Mouse (Mus musculus): Measurements from ENCODE around the gene Nav2.

Nav2 gene

DNA sequence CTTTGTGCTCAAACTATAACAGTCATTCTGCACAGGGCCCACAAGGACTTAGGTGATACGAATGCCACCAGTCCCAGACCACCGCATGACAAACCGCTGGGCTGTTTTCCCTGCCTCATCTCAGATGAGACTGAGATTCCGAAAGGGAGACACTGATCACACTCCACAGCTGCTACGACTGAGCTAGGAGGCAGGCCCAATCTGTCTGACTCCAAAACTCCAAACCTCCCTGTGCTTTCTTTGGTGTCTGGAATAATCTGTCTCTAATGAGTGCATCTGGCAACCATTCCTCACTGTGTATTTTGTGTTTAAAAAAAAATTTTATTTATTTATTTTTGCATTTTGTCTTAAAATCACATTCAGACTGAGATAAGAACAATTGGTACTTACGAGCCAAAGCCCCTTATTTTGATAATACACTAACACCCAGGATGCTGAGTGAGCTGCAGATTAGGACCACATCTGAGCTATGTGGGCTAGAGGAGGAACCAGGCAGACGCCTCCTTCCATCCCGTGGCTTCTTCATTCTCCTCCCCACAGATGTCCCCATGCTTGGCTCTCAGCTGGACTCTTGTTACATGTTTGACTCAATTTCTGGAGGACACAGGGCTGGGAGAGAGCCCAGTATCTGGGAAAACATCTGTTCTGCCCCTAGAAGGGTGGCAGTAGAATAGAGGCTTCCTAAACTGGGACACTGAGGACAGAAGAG, 149.9 kb downstream of the Nav2 start:
- no peak for DNase-seq (ENCODE audit: low spot score)

DNA sequence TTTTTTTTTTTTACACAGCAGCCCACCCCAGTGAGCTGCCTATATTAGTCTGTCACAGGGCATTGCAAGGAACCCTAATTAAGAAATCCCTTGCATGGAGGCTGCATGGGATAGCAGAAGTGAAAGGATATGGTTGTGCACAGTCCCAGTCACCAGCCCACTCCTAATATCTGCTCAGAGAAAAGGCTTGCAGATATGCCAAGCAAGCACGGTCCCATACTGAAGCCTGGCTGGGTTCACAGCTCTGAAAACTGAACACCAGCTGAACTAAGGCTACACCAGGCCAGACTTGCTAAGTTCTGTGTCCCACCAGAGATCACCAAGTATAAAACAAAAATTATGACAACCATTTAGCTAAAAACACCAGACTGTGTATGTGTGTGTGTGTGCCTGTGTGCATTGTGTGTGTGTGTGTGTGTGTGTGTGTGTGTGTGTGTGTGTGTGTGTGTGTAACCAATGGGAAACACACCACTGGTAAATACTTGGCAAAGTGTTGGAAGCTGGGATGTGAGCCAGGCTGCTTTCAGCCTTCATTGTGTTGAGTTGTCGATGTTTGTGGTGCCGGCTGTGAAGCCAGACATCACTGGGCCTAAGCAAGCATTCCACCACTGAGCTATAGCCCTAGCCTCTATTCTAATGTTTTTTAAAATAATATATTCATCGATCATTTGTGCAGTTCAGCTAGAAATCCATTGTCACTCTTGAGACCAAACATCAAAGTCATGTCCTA, 156.4 kb downstream of the Nav2 start:
- DNase-seq (ENCODE audit: low spot score), result no peak

DNA sequence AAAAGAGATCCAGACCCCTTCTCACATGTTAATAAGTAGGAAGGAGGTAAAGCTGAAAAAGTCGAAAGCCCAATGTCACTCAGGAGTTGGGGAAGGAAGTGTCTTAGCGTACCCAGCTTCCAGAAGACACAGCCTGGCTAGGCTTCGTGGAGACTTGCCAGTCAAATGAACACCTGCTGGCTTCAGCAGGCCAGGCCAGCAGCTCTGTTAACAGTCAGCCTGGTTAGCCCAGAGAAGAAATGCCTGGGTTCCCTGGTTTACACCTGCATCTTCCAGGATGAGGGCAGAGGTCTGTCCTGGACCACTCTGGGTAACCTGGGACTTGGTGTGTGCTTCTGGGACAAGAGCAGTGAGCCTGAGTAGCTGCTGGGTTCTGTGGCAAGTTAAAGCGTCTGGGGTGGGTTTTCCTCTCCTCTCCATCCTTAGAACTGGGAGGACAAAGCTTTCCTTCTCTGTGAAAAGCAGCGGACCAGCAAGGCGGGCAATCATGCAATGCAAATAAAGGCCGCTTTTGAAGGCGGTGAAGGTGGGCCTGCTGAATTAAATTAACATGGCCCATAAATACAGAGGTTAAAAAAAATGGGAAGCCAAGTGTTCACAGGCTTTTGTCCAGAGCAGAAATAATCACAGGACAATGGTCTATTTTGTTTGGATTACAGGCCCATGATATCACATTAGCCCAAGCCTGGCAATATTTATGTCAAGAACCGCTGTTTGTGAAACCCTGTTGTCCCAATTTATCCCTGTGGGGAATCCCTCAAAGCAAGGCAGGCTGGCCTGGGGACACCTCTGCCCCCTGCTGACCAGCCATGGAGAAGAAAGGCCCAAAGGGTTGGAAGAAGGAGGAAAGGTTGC, 157.3 kb downstream of the Nav2 start:
- DNase-seq (ENCODE audit: low spot score), result no peak

DNA sequence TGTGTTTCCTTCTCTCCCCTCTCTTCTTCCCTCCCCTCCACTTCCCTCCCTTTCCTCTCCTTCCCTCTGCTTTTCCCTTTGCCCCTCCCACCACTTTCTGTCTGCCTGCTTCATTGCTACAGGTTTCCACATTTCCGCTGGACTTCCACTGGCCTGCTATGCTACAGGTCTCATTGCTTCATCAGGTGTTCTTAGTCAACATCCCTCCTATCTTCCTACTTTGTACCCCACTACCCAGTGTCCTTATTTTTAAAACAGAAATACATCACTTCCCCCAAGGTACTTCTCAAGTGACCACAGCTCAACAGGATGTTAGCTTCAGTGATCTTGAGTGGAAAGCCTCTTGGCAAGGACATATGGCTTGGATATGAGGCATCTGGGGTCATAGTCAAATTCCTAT, 158.3 kb downstream of the Nav2 start:
- no peak for DNase-seq (ENCODE audit: low spot score)

DNA sequence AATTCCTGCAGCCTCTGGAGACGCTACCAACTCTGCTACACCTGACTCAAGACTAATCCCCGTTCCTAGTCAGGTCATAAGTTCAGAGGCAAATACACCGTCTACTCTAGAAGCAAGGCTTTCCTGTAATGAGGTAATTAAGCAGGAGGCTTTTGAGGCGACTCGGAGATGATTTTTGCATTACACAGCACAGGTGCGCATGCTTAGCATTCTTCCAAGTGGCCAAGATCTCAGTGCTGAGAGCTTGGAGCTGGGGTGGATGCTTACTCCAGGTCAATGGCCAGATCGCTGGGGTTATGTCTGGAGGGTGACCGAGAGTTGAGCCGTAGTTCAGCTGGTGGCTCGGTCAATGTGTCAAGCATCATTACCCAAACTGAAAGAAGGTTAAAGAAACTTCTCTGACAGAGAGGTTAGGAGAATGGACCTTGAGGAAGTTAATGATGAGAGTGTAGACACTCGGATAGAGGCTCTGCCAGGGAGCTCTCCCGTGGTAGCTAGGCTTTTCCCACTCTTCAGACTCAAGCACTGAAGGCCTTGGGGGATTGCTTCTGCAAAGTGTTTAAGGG, 161.0 kb downstream of the Nav2 start:
- no peak for DNase-seq (ENCODE audit: low spot score)

DNA sequence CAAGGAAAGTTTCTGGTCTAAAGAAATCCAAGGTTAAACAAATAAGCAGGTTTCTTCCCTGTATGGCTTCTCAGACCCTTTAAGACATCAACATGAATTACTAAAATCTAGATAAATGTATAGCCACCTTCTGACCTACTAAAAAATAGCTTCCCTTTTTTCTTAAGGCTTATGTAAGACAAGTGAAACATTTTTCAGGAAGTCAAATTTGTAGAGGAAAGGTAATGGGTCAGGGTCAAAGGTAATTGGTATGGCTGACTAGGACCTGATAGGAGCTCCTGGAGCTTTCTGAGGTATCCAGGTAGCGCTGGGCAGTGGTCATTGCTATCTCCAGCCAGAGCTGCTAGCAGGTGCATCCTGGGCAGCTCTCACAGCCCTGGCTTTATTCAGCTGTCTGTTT, 162.1 kb downstream of the Nav2 start:
- DNase-seq (ENCODE audit: low spot score), result no peak

DNA sequence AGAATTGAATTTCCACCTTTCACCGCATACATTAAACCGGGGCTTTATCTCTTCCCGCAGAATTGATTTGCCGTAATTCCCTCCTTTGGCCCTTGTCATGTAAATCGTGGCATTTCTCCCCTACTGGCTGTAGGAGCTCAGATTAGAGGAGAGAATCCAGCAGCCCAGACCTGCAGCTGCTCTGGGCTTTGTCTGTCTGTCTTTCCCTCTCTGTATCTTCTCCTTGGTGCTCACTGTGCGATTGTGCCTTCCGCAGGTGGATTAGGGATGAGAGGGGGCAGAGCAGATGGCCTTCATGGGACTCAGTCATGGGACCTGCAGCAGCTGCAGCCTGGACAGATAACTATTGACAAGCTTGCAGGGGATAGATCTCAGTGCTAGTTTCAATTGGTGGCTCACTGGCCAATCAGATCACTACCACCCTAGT, 162.6 kb downstream of the Nav2 start:
- DNase-seq (ENCODE audit: low spot score), result no peak

DNA sequence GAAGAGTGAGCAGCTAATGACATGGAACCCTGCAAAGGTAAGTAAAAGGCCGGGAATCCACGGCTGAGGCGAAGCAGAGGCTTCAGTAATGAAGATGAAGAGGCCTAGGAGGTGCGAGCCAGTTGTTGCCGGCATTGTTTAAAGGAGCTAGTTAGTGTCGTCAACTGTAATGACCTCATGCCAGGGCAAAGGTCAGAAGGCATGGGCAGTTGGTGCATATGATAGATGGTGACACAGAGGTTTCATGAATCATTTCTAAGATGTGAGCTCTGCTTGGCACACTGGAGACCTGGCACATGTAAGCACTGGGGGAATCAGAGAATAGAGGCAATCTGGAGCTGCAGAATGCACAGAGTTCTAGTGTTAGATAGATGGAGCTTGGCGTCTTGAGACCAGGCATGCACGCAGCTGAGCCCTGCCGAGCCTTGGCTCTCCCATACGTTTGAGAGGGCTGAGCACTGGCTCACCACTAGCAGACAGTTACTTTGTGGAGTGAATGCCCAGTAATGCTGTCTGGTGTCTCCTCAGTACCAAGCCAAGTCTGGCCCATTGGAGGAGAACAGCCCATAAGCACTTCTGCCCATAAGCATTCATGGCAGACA, 166.9 kb downstream of the Nav2 start:
- no peak for DNase-seq (ENCODE audit: low spot score)

DNA sequence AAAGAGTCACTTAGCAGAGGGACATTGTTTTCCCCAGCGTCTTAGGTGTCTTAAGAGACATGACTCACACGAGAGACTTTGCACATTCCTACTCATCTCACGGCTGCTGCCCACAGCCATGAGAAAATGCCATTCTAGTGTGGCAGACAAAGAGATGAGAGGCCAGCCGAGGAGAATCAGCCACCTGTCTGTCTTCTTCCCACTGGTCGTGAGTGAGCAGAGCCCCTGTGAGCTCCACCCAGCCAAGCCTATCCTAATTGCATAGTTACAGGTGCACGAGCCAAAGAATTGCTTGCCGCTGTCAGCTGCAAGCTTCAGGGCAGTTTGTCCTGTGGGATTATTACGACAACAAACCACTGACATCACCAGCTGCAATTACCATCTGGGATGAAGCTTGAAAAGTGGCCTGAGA, 167.8 kb downstream of the Nav2 start:
- no peak for DNase-seq (ENCODE audit: low spot score)

DNA sequence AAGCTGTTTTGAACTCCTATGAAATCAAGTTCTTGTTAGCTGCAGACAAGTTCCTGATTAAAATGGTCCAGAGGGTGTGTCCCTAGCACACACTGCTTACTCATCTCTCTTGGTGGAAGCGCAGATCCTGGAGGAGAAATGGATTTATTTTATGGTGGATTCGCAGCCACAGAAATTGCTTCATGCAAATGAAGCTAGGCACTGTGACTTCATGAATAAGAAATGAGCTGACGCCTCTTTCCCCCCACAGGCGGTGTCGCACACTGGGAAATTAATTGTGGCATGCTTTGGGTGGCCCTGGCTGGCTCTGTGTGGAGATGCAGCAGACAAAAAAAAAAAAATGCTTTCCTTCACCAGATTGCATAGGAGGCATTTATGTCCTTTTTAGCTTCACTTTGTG, 170.4 kb downstream of the Nav2 start:
- no peak for DNase-seq (ENCODE audit: low spot score)

DNA sequence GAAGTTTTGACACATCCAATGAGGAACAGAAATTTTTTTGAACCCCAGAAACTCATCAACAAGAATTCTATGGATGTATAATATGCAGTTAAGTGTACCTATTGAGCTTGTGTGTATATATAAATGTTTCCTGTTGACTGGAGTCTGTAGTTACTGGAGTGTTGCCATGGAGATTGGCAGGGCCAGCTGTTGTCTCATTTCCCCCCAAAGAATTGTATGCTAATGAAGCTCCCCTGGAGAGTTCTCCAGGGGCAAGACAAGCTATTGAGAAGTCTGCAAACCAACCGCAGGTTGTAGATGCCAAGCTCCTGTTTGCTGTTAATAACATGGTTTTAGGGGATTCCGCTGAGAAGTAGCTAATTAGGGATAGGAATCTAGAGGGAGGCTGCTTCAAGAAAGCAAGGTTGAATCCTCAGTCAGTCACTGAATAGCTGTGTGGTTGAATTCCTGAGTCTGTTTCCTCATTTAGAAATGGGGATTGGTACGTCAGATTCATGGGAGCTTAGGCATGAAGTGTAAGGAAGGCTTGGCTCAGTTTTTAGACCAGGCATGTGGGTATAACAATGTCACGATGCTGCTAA, 174.2 kb downstream of the Nav2 start:
- DNase-seq (ENCODE audit: low spot score), result no peak

DNA sequence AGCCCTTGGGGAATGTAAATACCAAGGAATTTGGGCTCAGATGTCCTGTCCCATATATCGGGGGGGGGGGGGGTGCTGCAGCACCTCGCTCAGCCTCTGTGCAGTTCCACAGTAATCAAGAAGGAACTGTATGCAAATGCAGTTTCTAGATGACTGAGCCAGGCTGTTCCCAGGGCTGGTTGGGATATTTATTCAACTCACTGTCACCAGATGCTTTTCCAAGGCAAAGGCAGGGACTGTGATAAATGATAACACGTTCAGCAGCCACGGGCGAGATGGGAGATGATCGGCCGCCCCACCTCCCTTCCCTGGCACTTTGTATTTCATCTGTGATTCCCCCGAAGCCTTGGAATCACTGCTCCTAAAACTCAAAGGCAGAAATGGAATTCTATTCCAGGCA, 176.3 kb downstream of the Nav2 start:
- DNase-seq (ENCODE audit: low spot score), result no peak

DNA sequence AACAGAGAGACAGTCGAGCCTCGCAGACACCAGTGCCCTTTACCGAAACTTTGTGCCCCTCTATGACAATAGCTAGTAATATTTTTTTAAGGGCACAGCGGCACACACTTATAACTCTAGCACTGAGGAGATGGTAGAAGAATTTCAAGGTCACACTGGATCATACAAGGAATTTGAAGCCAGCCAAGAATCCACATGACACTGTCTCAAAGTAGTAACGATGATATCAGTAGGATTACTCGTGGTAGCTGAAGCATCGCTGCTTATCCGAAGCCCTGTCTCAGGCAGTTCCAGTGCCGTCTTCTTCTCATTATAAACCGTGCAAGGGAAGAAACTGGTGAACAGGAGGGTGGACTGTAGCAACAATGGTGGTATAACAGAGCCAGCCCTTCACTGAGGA, 177.2 kb downstream of the Nav2 start:
- no peak for DNase-seq (ENCODE audit: low spot score)

DNA sequence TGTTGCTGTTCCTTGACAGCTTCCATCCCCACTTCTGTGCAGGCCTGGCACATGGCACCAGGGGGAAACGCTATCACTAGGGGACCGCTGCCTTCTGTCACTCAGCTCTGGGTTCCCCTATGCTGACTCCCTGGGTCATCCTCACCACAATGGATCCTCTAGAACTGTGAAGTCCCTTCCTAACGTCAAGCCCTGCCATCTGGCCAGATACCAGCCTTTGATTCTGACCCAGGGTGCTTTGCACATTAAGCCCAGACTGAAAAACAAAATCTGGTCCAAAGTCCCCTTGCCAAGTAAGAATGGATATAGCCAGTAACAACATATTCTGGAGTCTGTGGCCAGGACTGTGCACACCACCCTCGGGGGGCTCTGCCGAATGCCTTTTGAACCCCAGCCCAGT, 178.6 kb downstream of the Nav2 start:
- DNase-seq (ENCODE audit: low spot score), result no peak

DNA sequence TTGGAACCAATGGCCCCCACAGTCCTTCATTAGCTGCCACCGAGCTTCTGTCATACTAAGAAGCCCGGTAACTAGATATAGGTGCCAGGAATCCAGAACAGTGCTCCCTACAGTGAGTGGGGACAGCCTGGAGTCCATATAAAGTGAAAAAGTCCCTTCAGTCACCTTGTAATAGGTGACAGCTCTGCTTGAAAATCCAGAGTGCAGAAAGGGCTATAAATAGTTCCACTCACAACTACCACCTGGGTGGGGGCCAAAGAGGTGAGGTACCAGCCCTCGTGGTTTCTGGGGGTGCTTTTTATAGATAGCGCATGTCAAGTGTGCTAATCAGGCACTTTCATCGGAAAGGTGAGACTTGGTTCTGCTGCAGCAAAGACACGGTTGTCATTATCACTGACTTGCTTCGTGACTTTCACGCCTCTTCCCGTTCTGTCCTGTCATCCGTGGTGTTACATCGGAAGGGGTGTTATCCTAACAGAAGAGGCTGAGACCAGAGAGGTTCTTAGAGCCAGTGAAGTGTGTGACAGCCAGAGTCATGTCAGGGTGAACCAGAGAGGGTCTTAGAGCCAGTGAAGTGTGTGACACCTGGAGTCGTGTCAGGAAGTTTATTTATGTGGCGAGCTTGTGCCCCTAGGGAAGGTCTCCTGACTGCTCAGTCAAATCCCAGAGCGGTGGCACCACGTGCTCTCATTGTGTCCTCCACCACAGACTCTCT, 179.8 kb downstream of the Nav2 start:
- DNase-seq (ENCODE audit: low spot score), result no peak

DNA sequence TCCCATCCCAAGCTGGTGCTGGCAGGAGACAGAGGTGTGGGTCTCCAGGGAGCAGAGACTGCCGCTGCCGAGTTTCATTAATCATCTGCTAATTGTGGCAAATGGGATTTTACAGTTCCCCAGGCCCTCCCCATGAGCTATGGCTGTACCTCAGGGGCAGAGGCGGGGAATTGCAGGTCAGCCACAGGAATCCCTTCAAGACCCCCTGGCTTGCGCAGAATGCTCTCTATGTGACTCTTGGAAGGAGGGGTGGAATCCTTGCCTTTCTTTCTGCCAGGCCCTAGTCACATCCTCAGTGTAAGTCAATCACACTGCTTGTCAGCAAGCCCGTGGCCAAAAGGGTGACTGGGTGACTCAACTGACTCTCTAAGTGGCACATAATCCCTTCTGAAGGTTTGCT, 182.9 kb downstream of the Nav2 start:
- no peak for DNase-seq (ENCODE audit: low spot score)

DNA sequence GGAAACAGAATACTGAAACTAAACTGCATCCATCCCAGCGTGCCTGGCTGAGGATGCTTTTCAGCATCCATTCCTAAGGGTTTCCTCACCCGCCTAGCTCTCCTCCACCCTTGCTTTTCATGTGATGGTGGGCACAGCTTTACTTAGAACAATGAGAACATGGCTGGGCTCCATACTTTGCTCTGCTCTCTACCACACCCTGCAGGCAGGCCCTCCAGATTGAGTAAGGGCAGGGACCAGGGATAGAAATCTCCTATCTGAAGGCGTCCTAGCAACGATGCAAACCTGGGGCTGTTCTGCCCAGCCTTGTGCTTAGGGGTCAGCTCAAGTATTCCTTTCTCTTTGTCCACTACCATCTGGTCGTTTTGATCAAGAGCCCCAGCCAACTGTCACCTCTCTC, 183.4 kb downstream of the Nav2 start:
- no peak for DNase-seq (ENCODE audit: low spot score)

DNA sequence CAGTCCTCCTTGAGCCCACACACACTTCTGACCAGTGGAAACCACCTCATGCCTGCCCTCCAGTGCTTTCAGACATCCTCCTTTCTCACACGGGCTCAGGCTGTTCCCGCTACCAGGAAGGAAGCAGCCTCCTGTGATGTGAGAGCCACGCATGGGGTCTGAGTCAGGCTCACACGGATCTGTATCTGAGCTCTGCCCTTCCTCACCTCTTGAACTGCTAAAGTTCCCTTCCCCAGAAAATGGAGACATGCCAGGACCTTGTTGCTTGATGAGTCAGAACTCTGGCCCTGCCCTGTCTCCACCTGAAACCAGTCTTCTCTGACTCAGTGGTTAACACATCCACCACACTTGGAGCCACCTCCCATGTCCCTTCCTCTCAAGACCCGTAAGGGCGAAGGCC, 185.1 kb downstream of the Nav2 start:
- DNase-seq (ENCODE audit: low spot score), result no peak

DNA sequence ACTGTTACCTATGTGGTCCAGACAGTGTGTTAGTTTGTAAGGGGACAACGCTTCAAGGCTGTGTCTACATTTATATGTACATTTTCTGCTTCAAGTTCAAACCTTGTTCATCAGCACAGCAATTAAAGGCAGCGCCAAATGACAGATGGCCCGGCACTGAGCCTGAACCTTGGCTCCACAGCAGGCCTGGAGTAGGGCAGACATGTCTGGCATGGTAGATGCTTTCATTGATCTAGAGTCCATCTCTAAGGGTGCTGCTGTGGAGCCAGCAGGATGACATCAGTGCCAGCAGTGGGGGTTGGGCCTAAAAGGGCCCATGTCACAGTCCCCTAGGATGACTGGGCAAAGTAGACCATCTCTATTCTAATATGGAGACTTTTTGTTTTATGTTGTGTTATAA, 186.0 kb downstream of the Nav2 start:
- DNase-seq (ENCODE audit: low spot score), result no peak

DNA sequence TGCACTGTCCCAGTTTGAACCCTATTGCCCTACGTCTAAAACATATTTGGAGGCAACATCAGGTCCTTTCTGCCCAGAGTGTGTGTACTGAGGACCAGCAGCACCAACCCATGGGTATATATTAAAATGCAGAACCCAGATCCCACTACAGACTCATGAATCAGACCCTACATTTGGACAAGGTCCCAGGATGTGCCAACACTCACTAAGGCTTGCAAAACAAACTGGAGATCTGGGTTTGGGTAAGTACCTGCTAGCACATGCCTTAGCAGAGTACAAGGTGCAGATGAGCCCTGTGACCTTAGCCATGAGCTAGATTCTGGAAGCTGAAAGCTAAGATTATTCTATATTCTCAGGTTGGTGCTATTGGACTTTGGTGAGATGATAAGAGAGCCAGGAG, 192.8 kb downstream of the Nav2 start:
- no peak for DNase-seq (ENCODE audit: low spot score)

DNA sequence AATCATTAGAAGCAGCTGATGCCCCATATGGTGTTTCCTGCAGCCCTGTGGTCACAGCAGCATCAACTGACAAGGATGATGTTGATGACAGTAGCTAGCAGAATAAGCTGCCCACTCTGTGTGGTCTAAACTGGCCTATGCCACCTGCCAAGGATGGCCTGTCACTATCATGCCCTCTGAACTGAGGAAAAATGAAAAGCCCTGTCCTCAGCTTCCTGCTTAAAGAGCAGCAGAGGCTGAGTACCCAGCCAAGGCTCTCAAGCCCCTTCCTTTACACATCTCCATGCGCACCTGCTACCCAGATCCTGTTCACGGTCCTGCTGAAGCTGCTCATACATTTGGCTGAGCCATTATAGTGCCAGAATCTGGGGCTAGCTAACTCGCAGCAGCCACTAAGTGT, 193.7 kb downstream of the Nav2 start:
- DNase-seq (ENCODE audit: low spot score), result no peak

Measured in testis, postnatal 14 days (tissue).